Mouse (Mus musculus) megakaryocyte, embryonic 14.5 days (primary cell): ENCODE results near the gene Cmah.
"Not testable (repeated sequence)": the region's sequence is repeated elsewhere in the genome, so short reads cannot be mapped to it uniquely, and the experiment has no call there.

ENCODE experiments used
- FLI1 ChIP-seq: IDR thresholded peaks from 2 replicates; pipeline ENCODE4 v1.6.1; 2012; ENCODE audit warnings: low read length, inconsistent platforms, mixed read lengths
- GATA1 ChIP-seq: IDR thresholded peaks from 3 replicates; pipeline ENCODE4 v1.6.1; 2012; ENCODE audit warnings: mixed read lengths, low read length, inconsistent platforms, borderline replicate concordance

DNA sequence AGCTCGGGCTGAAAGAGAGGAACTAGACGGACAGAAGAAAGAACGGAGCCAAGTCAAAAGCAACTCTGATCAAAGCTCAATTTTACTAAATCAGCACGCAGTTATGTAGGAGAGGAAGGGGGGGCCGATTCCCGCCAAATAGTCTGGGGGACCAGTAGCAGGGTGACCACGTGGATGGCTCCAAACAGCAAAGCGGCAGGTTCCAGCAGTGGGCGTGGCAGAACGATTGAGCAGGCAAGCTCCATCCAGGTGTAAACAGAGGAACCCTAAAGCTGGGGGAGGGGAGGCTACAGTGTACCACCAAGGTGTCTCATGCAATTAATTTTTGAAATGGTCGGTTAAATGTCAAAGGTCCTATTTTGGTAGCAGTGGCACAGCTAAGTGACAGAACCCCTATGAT lies 74.6 kb downstream of the Cmah start:
- not testable (repeated sequence) for TF ChIP-seq GATA1, FLI1
